Mouse (Mus musculus) liver, postnatal 0 days (tissue): ENCODE measurements around the gene Mmp25. TPM values are rescaled to one million over a fixed set of nuclear protein-coding genes. Genes with fewer than 3 reads are reported as not detected.

Source experiments
- ATAC-seq: fragments of 200-750 bp; cut with Nextera tagmentation; 2 replicates; pipeline ENCODE4 v1.8.0; 2017; ENCODE audit warnings: mild to moderate bottlenecking, moderate library complexity
- DNase-seq: peaks from one replicate; pipeline ENCODE4 v3.0.0-alpha.2; 2016
- H3K27ac ChIP-seq: fragments of 300-500 bp; sonication (generic); 2 replicates; pipeline ENCODE4 v1.5.1; 2014; ENCODE audit warnings: antibody characterized with exemption, moderate library complexity, mild to moderate bottlenecking, low read depth
- H3K27me3 ChIP-seq: fragments of 300-500 bp; sonication (generic); 2 replicates; pipeline ENCODE4 v1.6.1; 2014; ENCODE audit warnings: low read length, control low read depth, mixed read lengths; ENCODE audit not compliant: insufficient read depth
- H3K36me3 ChIP-seq: fragments of 300-500 bp; sonication (generic); replicated peaks from 2 replicates; pipeline ENCODE4 v1.6.1; 2014; ENCODE audit warnings: mild to moderate bottlenecking, control low read depth, low read length, moderate library complexity, mixed read lengths; ENCODE audit not compliant: insufficient read depth
- H3K4me1 ChIP-seq: fragments of 300-500 bp; sonication (generic); 2 replicates; pipeline ENCODE4 v1.6.1; 2014; ENCODE audit warnings: antibody characterized with exemption, mild to moderate bottlenecking, control low read depth; ENCODE audit not compliant: insufficient read depth
- H3K4me2 ChIP-seq: fragments of 300-500 bp; sonication (generic); 2 replicates; pipeline ENCODE4 v1.6.1; 2014; ENCODE audit warnings: low read depth, mild to moderate bottlenecking, low read length, moderate library complexity, mixed read lengths
- H3K4me3 ChIP-seq: fragments of 300-500 bp; sonication (generic); 2 replicates; pipeline ENCODE4 v1.5.1; 2014; ENCODE audit warnings: low read depth, low read length
- H3K9ac ChIP-seq: fragments of 300-500 bp; sonication (generic); replicated peaks from 2 replicates; pipeline ENCODE4 v1.6.1; 2014; ENCODE audit warnings: mild to moderate bottlenecking, moderate library complexity
- H3K9me3 ChIP-seq: fragments of 300-500 bp; sonication (generic); 2 replicates; pipeline ENCODE4 v1.6.1; 2016; ENCODE audit warnings: mild to moderate bottlenecking, control low read depth, low read length, mixed read lengths
- CTCF ChIP-seq: sonication (generic); IDR thresholded peaks from 2 replicates; pipeline ENCODE4 v1.5.1; 2016; ENCODE audit warnings: antibody characterized with exemption, low read depth
- EP300 ChIP-seq: IDR thresholded peaks from 2 replicates; pipeline ENCODE4 v1.6.1; 2016; ENCODE audit warnings: antibody characterized with exemption, low read depth, mild to moderate bottlenecking
- WGBS: fragments of 180-500 bp; shearing (Covaris S2); extraction: QIAGEN DNeasy Blood & Tissue Kit; methylation state at CpG from one replicate; pipeline ENCODE4 v1.1.7; 2014; ENCODE audit not compliant: insufficient replicate concordance; 5-methylcytosine and 5-hydroxymethylcytosine counted together
- polyA plus RNA-seq: library from polyadenylated mRNA; unstranded; fragments of >200 nt; fragmentation: Nextera tagmentation; extraction: Ambion mirVana; gene quantifications from 2 replicates; pipeline ENCODE4 v1.2.1, GENCODE M21; 2015

Gene Mmp25
- polyA plus RNA-seq, 1 experiment from 2014 or later, result 0.67 TPM

- no peak for TF ChIP-seq CTCF
- no peaks in the 10 kb centered on the region for H3K9me3 ChIP-seq
- H3K27ac ChIP-seq, result no peak overlapping the region
- H3K4me2 ChIP-seq, result no peak overlapping the region
- H3K9ac ChIP-seq, result no peak overlapping the region
- DNase-seq (no peak), ATAC-seq (no peak)
- peaks cover 15% of the 10 kb centered on the region for H3K36me3 ChIP-seq
- no peak overlapping the region for H3K4me3 ChIP-seq
- WGBS, result 84% methylated on average over 14 of the region's 14 CpGs
- H3K4me1 ChIP-seq, result 0 out of 2 replicates have a peak, but pooled peaks cover 3% of the 10 kb centered on the region
- H3K27me3 ChIP-seq, result peaks cover 19% of the 10 kb centered on the region
These were observed 20.4 kb upstream of the Mmp25 start for GRCm38 (mm10) chr17:23665511-23665910.

- ATAC-seq, result no peak; the same call in 1 of the 2 replicates
These were observed 19.5 kb upstream of the Mmp25 start for GRCm38 (mm10) chr17:23664556-23665021.

GRCm38 (mm10) chr17:23661526-23661925 lies 16.4 kb upstream of the Mmp25 start:
- DNase-seq, result peak; percentile 46
- Histone ChIP-seq H3K4me1 (0 out of 2 replicates have a peak, but pooled peaks cover 5% of the 10 kb centered on the region), H3K4me2 (no peak overlapping the region; the same call in 1 of the 2 replicates)

More at GRCm38 (mm10) chr17:23664556-23665021, 19.5 kb upstream of the Mmp25 start:
- TF ChIP-seq EP300, result no peak
- peak; percentile 86 for TF ChIP-seq CTCF
- H3K27ac ChIP-seq, result no peak overlapping the region
- H3K36me3 ChIP-seq, result peaks cover 10% of the 10 kb centered on the region
- no peak for DNase-seq
- H3K4me1 ChIP-seq, result 0 out of 2 replicates have a peak, but pooled peaks cover 5% of the 10 kb centered on the region
- WGBS, result 20% methylated on average over 5 of the region's 5 CpGs
- no peak overlapping the region for H3K9ac ChIP-seq
- H3K4me2 ChIP-seq, result no peak overlapping the region
- no peak overlapping the region for H3K4me3 ChIP-seq
- peaks cover 28% of the 10 kb centered on the region for H3K27me3 ChIP-seq
- no peaks in the 10 kb centered on the region for H3K9me3 ChIP-seq

GRCm38 (mm10) chr17:23660876-23661200 lies 15.8 kb upstream of the Mmp25 start:
- H3K4me1 ChIP-seq, result 0 out of 2 replicates have a peak, but pooled peaks cover 5% of the 10 kb centered on the region
- H3K4me3 ChIP-seq, result peak overlapping the region; percentile 33
- no peaks in the 10 kb centered on the region for H3K9me3 ChIP-seq
- ATAC-seq (no peak), DNase-seq (no peak)
- TF ChIP-seq EP300 (no peak), CTCF (no peak)
- H3K36me3 ChIP-seq, result no peaks in the 10 kb centered on the region
- no peak overlapping the region; the same call in 1 of the 2 replicates for H3K9ac ChIP-seq
- peaks cover 30% of the 10 kb centered on the region for H3K27me3 ChIP-seq
- WGBS, result 3% methylated on average over 13 of the region's 14 CpGs
- no peak overlapping the region for H3K27ac ChIP-seq
- peak overlapping the region; percentile 49 for H3K4me2 ChIP-seq

More at GRCm38 (mm10) chr17:23661526-23661925, 16.4 kb upstream of the Mmp25 start:
- 5% methylated on average over 9 of the region's 9 CpGs for WGBS
- ATAC-seq, result no peak
- Histone ChIP-seq H3K4me3 (no peak overlapping the region), H3K36me3 (no peaks in the 10 kb centered on the region), H3K9ac (no peak overlapping the region), H3K27ac (no peak overlapping the region), H3K27me3 (peaks cover 30% of the 10 kb centered on the region), H3K9me3 (no peaks in the 10 kb centered on the region)
- TF ChIP-seq CTCF (peak; percentile 65), EP300 (no peak)

GRCm38 (mm10) chr17:23660117-23660875 lies 15.2 kb upstream of the Mmp25 start, which contains the start of gene Bicdl2:
TSS of gene Bicdl2 (plus strand) at chr17:23660506.
- Histone ChIP-seq H3K4me1 (0 out of 2 replicates have a peak, but pooled peaks cover 5% of the 10 kb centered on the region), H3K27ac (no peak within 1 kb of the TSS), H3K9ac (no peak within 1 kb of the TSS; the same call in 1 of the 2 replicates), H3K9me3 (no peaks in the 10 kb centered on the region), H3K4me3 (peak within 1 kb of the TSS; percentile 33), H3K36me3 (no peaks in the 10 kb centered on the region), H3K4me2 (peak within 1 kb of the TSS; percentile 49), H3K27me3 (peaks cover 30% of the 10 kb centered on the region)
- TF ChIP-seq CTCF (peak; percentile 83), EP300 (no peak)
- DNase-seq (peak; percentile 74), ATAC-seq (peak; percentile 38; the same call in 1 of the 2 replicates)
- 7% methylated on average over 26 of the region's 27 CpGs for WGBS

- 69% methylated on average over 3 of the region's 3 CpGs for WGBS
- TF ChIP-seq CTCF (no peak), EP300 (no peak)
- ATAC-seq, result no peak
These were observed 13.4 kb upstream of the Mmp25 start for GRCm38 (mm10) chr17:23658450-23658849.

More at GRCm38 (mm10) chr17:23658450-23658849, 13.4 kb upstream of the Mmp25 start:
- H3K4me2 ChIP-seq, result no peak overlapping the region
- no peak overlapping the region for H3K9ac ChIP-seq
- DNase-seq, result no peak
- no peak overlapping the region for H3K4me3 ChIP-seq
- no peaks in the 10 kb centered on the region for H3K36me3 ChIP-seq
- no peak overlapping the region for H3K27ac ChIP-seq
- no peaks in the 10 kb centered on the region for H3K9me3 ChIP-seq
- 0 out of 2 replicates have a peak, but pooled peaks cover 5% of the 10 kb centered on the region for H3K4me1 ChIP-seq
- H3K27me3 ChIP-seq, result peaks cover 30% of the 10 kb centered on the region
